Mouse (Mus musculus) embryonic facial prominence, embryonic 13.5 days (tissue): Measurements from ENCODE around the gene Azin2. TPM values are rescaled to one million over a fixed set of nuclear protein-coding genes. Genes with fewer than 3 reads are reported as not detected.

Experiments used
- ATAC-seq: fragments of 200-750 bp; cut with Nextera tagmentation; 2 replicates; pipeline ENCODE4 v1.8.0; 2017; ENCODE audit warnings: low read depth; ENCODE audit not compliant: insufficient number of reproducible peaks, insufficient read depth, low FRiP score, low TSS enrichment
- H3K27ac ChIP-seq: fragments of 300-500 bp; sonication (generic); 2 replicates; pipeline ENCODE4 v1.5.1; 2015; ENCODE audit warnings: moderate library complexity, mild to moderate bottlenecking, inconsistent platforms
- H3K27me3 ChIP-seq: fragments of 300-500 bp; sonication (generic); 2 replicates; pipeline ENCODE4 v1.6.1; 2015; ENCODE audit warnings: mild to moderate bottlenecking, inconsistent platforms
- H3K36me3 ChIP-seq: fragments of 300-500 bp; sonication (generic); 2 replicates; pipeline ENCODE4 v1.6.1; 2015; ENCODE audit warnings: mild to moderate bottlenecking, inconsistent platforms
- H3K4me1 ChIP-seq: fragments of 300-500 bp; sonication (generic); 2 replicates; pipeline ENCODE4 v1.6.1; 2015; ENCODE audit warnings: inconsistent platforms
- H3K4me2 ChIP-seq: fragments of 300-500 bp; sonication (generic); 2 replicates; pipeline ENCODE4 v1.6.1; 2015; ENCODE audit warnings: moderate library complexity, mild to moderate bottlenecking, inconsistent platforms
- H3K4me3 ChIP-seq: fragments of 300-500 bp; sonication (generic); 2 replicates; pipeline ENCODE4 v1.5.1; 2015; ENCODE audit warnings: mild to moderate bottlenecking, inconsistent platforms
- H3K9ac ChIP-seq: fragments of 300-500 bp; sonication (generic); 2 replicates; pipeline ENCODE4 v1.6.1; 2015; ENCODE audit warnings: mild to moderate bottlenecking, inconsistent platforms
- H3K9me3 ChIP-seq: fragments of 300-500 bp; sonication (generic); 2 replicates; pipeline ENCODE4 v1.6.1; 2016; ENCODE audit warnings: inconsistent platforms
- WGBS: fragments of 180-500 bp; shearing (Covaris S2); methylation state at CpG from one replicate; pipeline ENCODE4 v1.1.7; 2015; ENCODE audit warnings: mixed read lengths; 5-methylcytosine and 5-hydroxymethylcytosine counted together
- polyA plus RNA-seq: library from polyadenylated mRNA; unstranded; fragments of >200 nt; fragmentation: Nextera tagmentation; extraction: Ambion mirVana; gene quantifications from 2 replicates; pipeline ENCODE4 v1.2.1, GENCODE M21; 2015

Gene Azin2
- polyA plus RNA-seq, 1 experiment from 2014 or later, result 31.5 TPM

GRCm38 (mm10) chr4:128993025-128993662 is 30.9 kb upstream of the Azin2 start:
- H3K4me3 ChIP-seq, result peak overlapping the region; percentile 97
- H3K9me3 ChIP-seq, result no peaks in the 10 kb centered on the region
- no peaks in the 10 kb centered on the region for H3K27me3 ChIP-seq
- peak overlapping the region; percentile 78 for H3K27ac ChIP-seq
- H3K4me1 ChIP-seq, result peaks cover 34% of the 10 kb centered on the region
- H3K4me2 ChIP-seq, result peak overlapping the region; percentile 86
- ATAC-seq, result peak; percentile 99
- WGBS, result under 1% methylated on average over 49 of the region's 49 CpGs
- H3K9ac ChIP-seq, result peak overlapping the region; percentile 88
- H3K36me3 ChIP-seq, result peaks cover 14% of the 10 kb centered on the region; the same call in 1 of the 2 replicates

GRCm38 (mm10) chr4:128992176-128992575 is 29.9 kb upstream of the Azin2 start:
- no peak overlapping the region for H3K9ac ChIP-seq
- no peak for ATAC-seq
- H3K4me3 ChIP-seq, result no peak overlapping the region
- peaks cover 14% of the 10 kb centered on the region; the same call in 1 of the 2 replicates for H3K36me3 ChIP-seq
- no peaks in the 10 kb centered on the region for H3K9me3 ChIP-seq
- H3K4me2 ChIP-seq, result no peak overlapping the region
- no peak overlapping the region for H3K27ac ChIP-seq
- peaks cover 24% of the 10 kb centered on the region for H3K4me1 ChIP-seq
- 94% methylated on average over 3 of the region's 3 CpGs for WGBS
- no peaks in the 10 kb centered on the region for H3K27me3 ChIP-seq

- Histone ChIP-seq H3K4me2 (peak within 1 kb of the TSS; percentile 86), H3K27me3 (no peaks in the 10 kb centered on the region), H3K36me3 (peaks cover 13% of the 10 kb centered on the region; the same call in 1 of the 2 replicates), H3K27ac (no peak within 1 kb of the TSS; the same call in 1 of the 2 replicates), H3K4me1 (peaks cover 19% of the 10 kb centered on the region), H3K9ac (no peak within 1 kb of the TSS), H3K4me3 (no peak within 1 kb of the TSS), H3K9me3 (no peaks in the 10 kb centered on the region)
- 84% methylated on average over 9 of the region's 9 CpGs for WGBS
- no peak for ATAC-seq
Observed at GRCm38 (mm10) chr4:128991500-128992008, 29.3 kb upstream of the Azin2 start, which contains the start of gene Ak2. Ak2 (plus strand) TSS chr4:128991958.

- H3K36me3 ChIP-seq, result no peaks in the 10 kb centered on the region
- ATAC-seq, result no peak
- peaks cover 15% of the 10 kb centered on the region for H3K4me1 ChIP-seq
- no peaks in the 10 kb centered on the region for H3K27me3 ChIP-seq
- H3K4me3 ChIP-seq, result no peak overlapping the region
- no peaks in the 10 kb centered on the region for H3K9me3 ChIP-seq
- no peak overlapping the region for H3K4me2 ChIP-seq
- no peak overlapping the region for H3K9ac ChIP-seq
- WGBS, result 64% methylated on average over 11 of the region's 11 CpGs
- no peak overlapping the region for H3K27ac ChIP-seq
Observed at GRCm38 (mm10) chr4:128989678-128990077, 27.4 kb upstream of the Azin2 start.

GRCm38 (mm10) chr4:128988911-128989310 is 26.7 kb upstream of the Azin2 start:
- no peak overlapping the region for H3K9ac ChIP-seq
- H3K4me3 ChIP-seq, result no peak overlapping the region
- H3K4me2 ChIP-seq, result no peak overlapping the region
- peaks cover 7% of the 10 kb centered on the region for H3K4me1 ChIP-seq
- H3K9me3 ChIP-seq, result no peaks in the 10 kb centered on the region
- H3K27me3 ChIP-seq, result no peaks in the 10 kb centered on the region
- no peaks in the 10 kb centered on the region for H3K36me3 ChIP-seq
- H3K27ac ChIP-seq, result no peak overlapping the region
- WGBS, result 56% methylated on average over 3 of the region's 3 CpGs
- no peak for ATAC-seq

- 69% methylated on average over 3 of the region's 3 CpGs for WGBS
- H3K9me3 ChIP-seq, result no peaks in the 10 kb centered on the region
- H3K4me1 ChIP-seq, result no peaks in the 10 kb centered on the region
- H3K27ac ChIP-seq, result no peak overlapping the region
- no peak overlapping the region for H3K4me2 ChIP-seq
- no peaks in the 10 kb centered on the region for H3K36me3 ChIP-seq
- H3K9ac ChIP-seq, result no peak overlapping the region
- no peak for ATAC-seq
- H3K4me3 ChIP-seq, result no peak overlapping the region
- H3K27me3 ChIP-seq, result no peaks in the 10 kb centered on the region
Observed at GRCm38 (mm10) chr4:128984600-128984999, 22.4 kb upstream of the Azin2 start.

- WGBS, result 53% methylated on average over 2 of the region's 2 CpGs
- no peak overlapping the region for H3K27ac ChIP-seq
- no peaks in the 10 kb centered on the region for H3K9me3 ChIP-seq
- H3K4me3 ChIP-seq, result no peak overlapping the region
- no peaks in the 10 kb centered on the region for H3K36me3 ChIP-seq
- H3K4me2 ChIP-seq, result no peak overlapping the region
- no peaks in the 10 kb centered on the region for H3K4me1 ChIP-seq
- no peaks in the 10 kb centered on the region for H3K27me3 ChIP-seq
- ATAC-seq, result no peak
- H3K9ac ChIP-seq, result no peak overlapping the region
Observed at GRCm38 (mm10) chr4:128983656-128984055, 21.4 kb upstream of the Azin2 start.

GRCm38 (mm10) chr4:128983151-128983550 is 20.9 kb upstream of the Azin2 start:
- no peaks in the 10 kb centered on the region for H3K27me3 ChIP-seq
- 56% methylated on average over 2 of the region's 2 CpGs for WGBS
- H3K9ac ChIP-seq, result no peak overlapping the region
- ATAC-seq, result no peak
- H3K36me3 ChIP-seq, result no peaks in the 10 kb centered on the region
- no peaks in the 10 kb centered on the region for H3K4me1 ChIP-seq
- no peak overlapping the region for H3K4me3 ChIP-seq
- no peaks in the 10 kb centered on the region for H3K9me3 ChIP-seq
- H3K27ac ChIP-seq, result no peak overlapping the region
- no peak overlapping the region for H3K4me2 ChIP-seq

- Histone ChIP-seq H3K36me3 (no peaks in the 10 kb centered on the region), H3K27ac (no peak overlapping the region), H3K27me3 (no peaks in the 10 kb centered on the region), H3K4me2 (no peak overlapping the region), H3K4me1 (no peaks in the 10 kb centered on the region), H3K9me3 (no peaks in the 10 kb centered on the region), H3K4me3 (no peak overlapping the region), H3K9ac (no peak overlapping the region)
- 76% methylated on average over 11 of the region's 11 CpGs for whole genome bisulfite sequencing
- no peak for ATAC-seq
Observed at GRCm38 (mm10) chr4:128981833-128982180, 19.6 kb upstream of the Azin2 start.

- WGBS, result 73% methylated on average over 12 of the region's 12 CpGs
- no peaks in the 10 kb centered on the region for H3K9me3 ChIP-seq
- H3K4me1 ChIP-seq, result no peaks in the 10 kb centered on the region
- no peaks in the 10 kb centered on the region for H3K36me3 ChIP-seq
- no peak overlapping the region for H3K9ac ChIP-seq
- H3K4me2 ChIP-seq, result no peak overlapping the region
- no peak overlapping the region for H3K4me3 ChIP-seq
- no peaks in the 10 kb centered on the region for H3K27me3 ChIP-seq
- H3K27ac ChIP-seq, result no peak overlapping the region
- no peak for ATAC-seq
Observed at GRCm38 (mm10) chr4:128980890-128981832, 18.9 kb upstream of the Azin2 start.

GRCm38 (mm10) chr4:128978634-128979033 is 16.4 kb upstream of the Azin2 start:
- H3K4me1 ChIP-seq, result no peaks in the 10 kb centered on the region
- H3K9ac ChIP-seq, result no peak overlapping the region
- no peaks in the 10 kb centered on the region for H3K36me3 ChIP-seq
- H3K27me3 ChIP-seq, result no peaks in the 10 kb centered on the region
- WGBS, result 21% methylated on average over 1 of the region's 1 CpGs
- ATAC-seq, result no peak
- H3K4me3 ChIP-seq, result no peak overlapping the region
- H3K27ac ChIP-seq, result no peak overlapping the region
- no peak overlapping the region for H3K4me2 ChIP-seq
- H3K9me3 ChIP-seq, result no peaks in the 10 kb centered on the region
